Mouse (Mus musculus): ENCODE results near the gene Zswim8.

The Zswim8 gene

GRCm38 (mm10) chr14:20707201-20708190 lies at the start of gene Zswim8:
Gene Zswim8, plus strand, starts transcription at chr14:20707552.
- peak; percentile 91 for DNase-seq (ENCODE audit: inconsistent ontology term)

- DNase-seq (ENCODE audit: inconsistent ontology term): peak; percentile 23
Observed at GRCm38 (mm10) chr14:20658326-20658725, 49.0 kb upstream of the Zswim8 start.

GRCm38 (mm10) chr14:20658902-20659301 lies 48.5 kb upstream of the Zswim8 start:
- DNase-seq (ENCODE audit: inconsistent ontology term): no peak

- DNase-seq (ENCODE audit: inconsistent ontology term): no peak
Observed at GRCm38 (mm10) chr14:20659687-20660086, 47.7 kb upstream of the Zswim8 start.

GRCm38 (mm10) chr14:20660827-20661660 lies 46.3 kb upstream of the Zswim8 start:
- peak; percentile 94 for DNase-seq (ENCODE audit: inconsistent ontology term)

- no peak for DNase-seq (ENCODE audit: inconsistent ontology term)
Observed at GRCm38 (mm10) chr14:20661661-20662331, 45.6 kb upstream of the Zswim8 start.

- DNase-seq (ENCODE audit: inconsistent ontology term): no peak
Observed at GRCm38 (mm10) chr14:20662740-20663139, 44.6 kb upstream of the Zswim8 start.

GRCm38 (mm10) chr14:20663601-20664000 lies 43.8 kb upstream of the Zswim8 start:
- DNase-seq (ENCODE audit: inconsistent ontology term): peak; percentile 77

GRCm38 (mm10) chr14:20664436-20664835 lies 42.9 kb upstream of the Zswim8 start:
- no peak for DNase-seq (ENCODE audit: inconsistent ontology term)

- no peak for DNase-seq (ENCODE audit: inconsistent ontology term)
Observed at GRCm38 (mm10) chr14:20667469-20667868, 39.9 kb upstream of the Zswim8 start.

- no peak for DNase-seq (ENCODE audit: inconsistent ontology term)
Observed at GRCm38 (mm10) chr14:20668154-20668810, 39.1 kb upstream of the Zswim8 start, which contains the start of gene Synpo2l. Gene Synpo2l, minus strand, starts transcription at chr14:20668354.

GRCm38 (mm10) chr14:20672990-20673389 lies 34.4 kb upstream of the Zswim8 start:
- peak; percentile 51 for DNase-seq (ENCODE audit: inconsistent ontology term)

- no peak for DNase-seq (ENCODE audit: inconsistent ontology term)
Observed at GRCm38 (mm10) chr14:20673735-20674063, 33.7 kb upstream of the Zswim8 start.

GRCm38 (mm10) chr14:20674064-20674833 lies 33.1 kb upstream of the Zswim8 start, which contains the start of gene Sec24c:
Gene Sec24c, plus strand, starts transcription at chr14:20674308.
- DNase-seq (ENCODE audit: inconsistent ontology term): peak; percentile 99

- DNase-seq (ENCODE audit: inconsistent ontology term): no peak
Observed at GRCm38 (mm10) chr14:20677906-20678305, 29.4 kb upstream of the Zswim8 start.

- no peak for DNase-seq (ENCODE audit: inconsistent ontology term)
Observed at GRCm38 (mm10) chr14:20681742-20682141, 25.6 kb upstream of the Zswim8 start.

GRCm38 (mm10) chr14:20682498-20682897 lies 24.9 kb upstream of the Zswim8 start:
- no peak for DNase-seq (ENCODE audit: inconsistent ontology term)

GRCm38 (mm10) chr14:20686576-20686975 lies 20.8 kb upstream of the Zswim8 start:
- no peak for DNase-seq (ENCODE audit: inconsistent ontology term)

- no peak for DNase-seq (ENCODE audit: inconsistent ontology term)
Observed at GRCm38 (mm10) chr14:20689009-20689408, 18.3 kb upstream of the Zswim8 start.

- DNase-seq (ENCODE audit: inconsistent ontology term): no peak
Observed at GRCm38 (mm10) chr14:20691772-20692171, 15.6 kb upstream of the Zswim8 start.
